Mouse (Mus musculus) lung, postnatal 36 days (tissue): ENCODE results near the gene Bckdhb.

Experiments
- DNase-seq: peaks from one replicate; pipeline ENCODE4 v3.0.0; 2022; ENCODE audit warnings: mixed read lengths

Gene Bckdhb

DNA sequence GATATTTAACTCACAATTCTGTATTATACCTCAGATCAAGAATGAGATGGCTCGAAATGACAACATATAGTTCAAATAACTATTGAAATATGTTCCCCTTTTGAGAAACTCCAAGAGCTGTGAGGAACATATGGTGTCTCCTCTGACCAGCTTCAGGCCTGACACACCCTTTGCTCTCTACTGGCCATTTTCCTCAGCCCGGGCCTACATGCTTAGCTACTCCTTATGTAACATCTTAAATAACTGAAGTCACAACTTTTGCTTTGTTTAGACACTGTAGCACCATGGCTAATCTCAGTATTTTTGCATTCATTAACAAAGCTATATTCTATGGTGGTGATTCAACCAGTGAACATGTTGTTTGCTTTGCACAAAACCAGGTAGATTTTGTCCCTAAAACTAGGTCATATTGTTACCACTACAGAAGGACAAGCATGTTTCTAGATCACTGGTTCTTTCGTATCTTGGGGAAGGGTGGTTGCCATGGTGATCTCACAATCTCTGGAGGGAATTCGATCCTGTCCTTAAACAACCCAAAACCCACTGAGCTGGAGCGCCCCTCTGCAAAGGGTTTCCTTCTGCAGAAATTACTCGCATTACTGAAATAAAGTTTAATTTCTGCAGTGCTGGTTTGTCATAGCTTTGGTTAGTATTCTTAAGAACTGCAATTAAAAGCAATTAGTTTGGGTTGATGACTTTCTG lies 185.0 kb downstream of the Bckdhb start:
- DNase-seq, result no peak

GRCm38 (mm10) chr9:84110616-84111015 lies 185.7 kb downstream of the Bckdhb start:
- DNase-seq, result no peak

GRCm38 (mm10) chr9:84112319-84112718 lies 187.4 kb downstream of the Bckdhb start:
- DNase-seq, result no peak

DNA sequence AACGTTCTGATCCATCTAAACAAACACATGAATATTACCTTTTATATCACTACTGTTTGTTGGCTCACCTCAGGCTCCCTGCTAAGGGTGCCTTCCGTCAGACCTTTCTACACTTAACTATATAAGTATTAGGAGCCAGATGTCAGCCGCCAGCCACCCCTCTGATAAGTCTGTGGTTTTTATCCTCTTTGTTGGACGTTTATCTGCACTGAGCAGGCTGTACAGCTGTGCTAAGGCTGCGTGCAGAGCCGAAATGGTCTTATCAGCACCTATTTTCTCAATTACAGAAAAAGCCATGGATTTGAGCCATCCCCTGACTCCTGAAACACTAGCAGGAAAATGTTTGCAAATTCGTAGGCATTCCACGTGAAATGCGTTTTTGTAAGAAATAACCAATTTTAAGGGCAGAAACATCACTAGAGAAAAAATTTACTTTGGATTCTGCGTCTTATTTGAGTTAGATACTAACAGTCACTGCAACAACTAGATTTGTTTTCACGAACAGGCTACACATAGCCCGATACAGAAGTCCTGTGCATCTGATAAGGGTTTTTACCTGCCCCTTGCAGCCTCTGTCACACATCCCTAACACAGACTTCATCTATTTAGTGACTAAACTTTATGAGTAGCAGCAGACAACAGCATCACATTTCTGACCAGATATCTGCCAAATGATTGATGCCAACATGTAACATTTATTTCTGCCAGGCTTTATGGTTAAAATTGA lies 188.1 kb downstream of the Bckdhb start:
- DNase-seq, result no peak

GRCm38 (mm10) chr9:84114254-84114653 lies 189.3 kb downstream of the Bckdhb start:
- DNase-seq, result no peak

DNA sequence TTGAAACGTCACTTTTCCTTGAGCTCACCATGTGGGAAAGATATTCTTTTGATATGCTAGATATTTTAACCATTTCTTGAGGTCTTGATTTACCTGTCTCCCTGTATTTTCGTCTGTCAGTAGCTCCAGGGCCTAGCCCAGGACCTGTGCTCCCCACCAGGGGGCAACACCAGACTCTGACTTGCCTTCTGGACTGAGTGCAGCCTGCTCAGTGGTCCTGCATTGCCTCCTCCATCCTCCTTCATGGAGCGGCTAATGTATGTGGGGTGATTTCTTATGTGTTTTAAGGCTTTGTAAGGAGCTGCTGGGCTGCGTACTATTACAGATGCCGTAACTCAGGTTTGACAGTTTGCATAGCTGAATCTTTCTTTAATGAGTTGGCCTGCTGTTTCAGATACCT lies 192.4 kb downstream of the Bckdhb start:
- no peak for DNase-seq

GRCm38 (mm10) chr9:84124996-84125395 lies 200.1 kb downstream of the Bckdhb start:
- DNase-seq, result no peak

- no peak for DNase-seq
These were observed 205.4 kb downstream of the Bckdhb start for GRCm38 (mm10) chr9:84130338-84130737.

DNA sequence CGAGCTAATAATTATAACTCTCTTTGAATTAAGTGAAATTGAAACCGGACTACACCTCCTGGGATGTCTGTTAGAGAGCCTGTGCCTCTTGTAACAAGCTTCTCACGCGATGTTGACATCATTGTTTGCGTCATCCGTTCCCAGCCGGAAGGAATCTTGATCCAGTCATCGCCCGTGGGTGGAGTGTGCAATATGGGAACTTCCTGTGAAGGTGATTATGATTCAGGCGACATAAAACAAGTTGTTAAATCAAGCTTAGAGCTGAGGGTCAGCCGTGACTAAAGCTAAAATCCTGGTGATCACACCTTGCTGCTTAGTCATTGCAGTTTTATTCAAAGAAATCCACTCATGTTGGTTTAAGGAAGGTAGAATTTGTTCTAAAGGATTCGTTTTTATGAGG lies 210.1 kb downstream of the Bckdhb start:
- DNase-seq, result no peak

DNA sequence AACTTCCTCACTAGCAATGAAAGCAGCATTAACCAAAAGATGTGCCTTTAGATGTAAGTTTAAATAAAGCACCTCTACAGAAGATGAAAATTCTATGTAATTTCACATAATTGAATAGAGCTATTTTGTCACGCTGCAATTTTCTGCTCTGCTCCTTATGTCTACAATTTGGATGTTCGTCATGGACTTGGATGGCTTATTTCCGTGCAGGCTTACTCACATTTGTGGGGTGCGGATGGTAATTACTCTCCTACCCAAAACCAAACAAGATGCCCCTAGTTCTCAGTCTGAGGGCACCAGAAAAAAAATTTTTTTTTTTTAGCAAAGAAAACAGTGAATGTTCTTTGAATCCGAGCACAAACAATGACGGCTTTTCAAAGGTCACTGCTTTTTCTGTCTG lies 212.2 kb downstream of the Bckdhb start:
- no peak for DNase-seq

GRCm38 (mm10) chr9:84148124-84148523 lies 223.2 kb downstream of the Bckdhb start:
- no peak for DNase-seq
